Mouse (Mus musculus): Measurements from ENCODE around the gene Ccdc107. TPM values are rescaled to one million over a fixed set of nuclear protein-coding genes. Genes with fewer than 3 reads are reported as not detected.

Gene Ccdc107
- polyA plus RNA-seq, 1 experiment from 2014 or later: 109 TPM

DNA sequence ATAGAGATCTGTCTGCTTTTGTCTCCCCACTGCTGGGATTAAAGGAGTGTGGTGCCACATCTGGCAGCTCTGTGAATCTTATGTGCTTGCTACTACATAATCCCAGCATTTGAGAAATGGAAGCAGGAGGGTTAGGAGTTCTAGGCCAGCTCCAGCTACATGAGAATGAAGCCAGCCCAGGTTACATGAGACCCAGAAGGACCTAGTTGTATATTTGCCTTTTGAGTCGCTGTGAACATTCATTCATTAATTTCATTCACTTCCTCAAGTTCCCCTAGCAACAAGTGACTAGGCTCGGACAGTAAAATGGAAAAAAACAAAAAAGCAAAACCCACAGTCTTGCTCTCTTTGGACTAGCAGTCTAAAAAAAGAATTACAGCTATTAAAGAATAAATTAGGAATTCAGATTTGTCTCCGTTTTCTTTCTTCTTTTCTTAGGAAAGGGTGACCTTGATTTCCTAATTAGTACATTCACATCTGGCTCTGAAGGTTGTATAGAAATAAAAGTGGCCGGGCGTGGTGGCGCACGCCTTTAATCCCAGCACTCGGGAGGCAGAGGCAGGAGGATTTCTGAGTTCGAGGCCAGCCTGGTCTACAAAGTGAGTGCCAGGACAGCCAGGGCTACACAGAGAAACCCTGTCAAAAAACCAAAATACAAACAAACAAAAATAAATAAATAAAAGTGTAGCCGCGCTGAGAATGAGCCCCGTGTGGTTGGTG, 439 bp upstream of the Ccdc107 start:
- peaks cover 15% of the 10 kb centered on the region for H3K36me3 ChIP-seq (ENCODE audit: control insufficient read depth, insufficient read depth, low read length)
- ATAC-seq (replicated peaks; ENCODE audit: low FRiP score, low TSS enrichment, low read depth) (no peak), DNase-seq (ENCODE audit: low spot score) (no peak)
- H3K27ac ChIP-seq (ENCODE audit: low read depth): peak overlapping the region; percentile 87
- H3K9ac ChIP-seq (ENCODE audit: low read length): no peak overlapping the region
- peak overlapping the region; percentile 36 for H3K4me2 ChIP-seq (ENCODE audit: low read length)
- 40% methylated on average over 12 of the region's 12 CpGs for WGBS
- H3K9me3 ChIP-seq (ENCODE audit: control insufficient read depth, low read length): no peaks in the 10 kb centered on the region
- peak overlapping the region; percentile 65 for H3K4me3 ChIP-seq (ENCODE audit: low read depth, low read length)
- H3K4me1 ChIP-seq (replicated peaks; ENCODE audit: control insufficient read depth, insufficient read depth, low read length): peaks cover 12% of the 10 kb centered on the region
- H3K27me3 ChIP-seq (replicated peaks; ENCODE audit: control insufficient read depth, insufficient read depth, low read length): no peaks in the 10 kb centered on the region

DNA sequence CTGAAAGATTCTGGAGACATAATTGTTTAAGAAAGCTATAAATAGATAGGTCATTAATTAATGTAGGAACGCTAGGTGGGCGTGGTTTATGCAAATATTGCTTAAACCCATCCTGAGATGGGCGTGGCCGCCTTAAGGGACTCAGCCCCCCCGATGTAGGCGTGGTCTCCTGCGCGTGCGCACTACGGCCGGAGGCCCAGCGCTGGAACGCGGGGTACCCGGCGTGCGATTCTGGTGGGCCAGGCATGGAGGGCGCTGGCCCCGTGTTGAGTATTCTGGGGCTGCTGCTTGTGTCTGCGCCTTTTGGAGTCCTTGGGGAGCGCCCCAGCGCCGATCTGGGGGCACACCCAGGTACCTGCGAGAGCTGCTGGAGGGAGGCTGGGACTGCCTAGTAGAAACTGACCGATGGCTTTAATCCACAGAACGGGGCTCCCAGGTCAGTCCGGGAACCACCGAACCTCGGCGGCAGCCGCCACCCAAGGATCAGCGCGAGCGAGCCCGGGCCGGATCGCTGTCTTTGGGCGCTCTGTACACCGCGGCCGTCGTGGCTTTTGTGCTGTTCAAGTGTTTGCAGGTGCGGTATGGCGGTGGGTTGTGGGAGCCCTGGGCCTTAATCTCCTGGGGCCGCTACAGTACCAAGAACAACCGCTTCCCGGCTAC, 616 bp downstream of the Ccdc107 start:
- under 1% methylated on average over 47 of the region's 47 CpGs for WGBS
- peak; percentile 99 for DNase-seq (ENCODE audit: low spot score)

DNA sequence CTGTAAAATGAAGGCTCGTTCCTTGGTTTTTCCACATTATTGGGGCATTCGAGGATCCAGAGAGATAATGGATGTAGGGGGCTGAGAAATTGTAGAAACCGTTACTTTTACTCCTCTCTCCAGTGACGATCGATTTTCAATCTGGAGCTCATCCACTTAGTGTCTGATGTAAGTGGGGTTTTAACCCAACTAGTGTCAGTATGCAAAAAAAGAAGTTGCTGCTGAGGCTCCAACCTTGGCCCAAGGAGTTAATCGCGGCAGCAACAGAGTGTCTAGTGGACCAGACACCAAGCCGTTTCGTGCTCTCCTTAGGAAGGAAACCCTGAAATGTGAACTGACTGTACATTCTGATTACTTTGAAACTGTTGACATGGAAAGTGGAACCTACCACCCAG, 1.1 kb downstream of the Ccdc107 start:
- Histone ChIP-seq H3K4me3 (ENCODE audit: low read depth, low read length) (peak overlapping the region; percentile 65), H3K4me1 (replicated peaks; ENCODE audit: control insufficient read depth, insufficient read depth, low read length) (peaks cover 26% of the 10 kb centered on the region), H3K27me3 (replicated peaks; ENCODE audit: control insufficient read depth, insufficient read depth, low read length) (no peaks in the 10 kb centered on the region), H3K9me3 (ENCODE audit: control insufficient read depth, low read length) (no peaks in the 10 kb centered on the region), H3K27ac (ENCODE audit: low read depth) (peak overlapping the region; percentile 87), H3K4me2 (ENCODE audit: low read length) (peak overlapping the region; percentile 61), H3K36me3 (ENCODE audit: control insufficient read depth, insufficient read depth, low read length) (peaks cover 18% of the 10 kb centered on the region), H3K9ac (ENCODE audit: low read length) (peak overlapping the region; percentile 62)
- DNase-seq (ENCODE audit: low spot score) (peak; percentile 65), ATAC-seq (replicated peaks; ENCODE audit: low FRiP score, low TSS enrichment, low read depth) (no peak)
- WGBS: 2% methylated on average over 9 of the region's 9 CpGs

More for the DNA sequence above, 616 bp downstream of the Ccdc107 start:
- Histone ChIP-seq H3K27me3 (replicated peaks; ENCODE audit: control insufficient read depth, insufficient read depth, low read length) (no peaks in the 10 kb centered on the region), H3K9ac (ENCODE audit: low read length) (peak overlapping the region; percentile 62), H3K4me2 (ENCODE audit: low read length) (peak overlapping the region; percentile 61), H3K4me3 (ENCODE audit: low read depth, low read length) (peak overlapping the region; percentile 65), H3K4me1 (replicated peaks; ENCODE audit: control insufficient read depth, insufficient read depth, low read length) (peaks cover 21% of the 10 kb centered on the region), H3K36me3 (ENCODE audit: control insufficient read depth, insufficient read depth, low read length) (peaks cover 18% of the 10 kb centered on the region), H3K27ac (ENCODE audit: low read depth) (peak overlapping the region; percentile 87), H3K9me3 (ENCODE audit: control insufficient read depth, low read length) (no peaks in the 10 kb centered on the region)
- peak; percentile 87 for ATAC-seq (replicated peaks; ENCODE audit: low FRiP score, low TSS enrichment, low read depth)

DNA sequence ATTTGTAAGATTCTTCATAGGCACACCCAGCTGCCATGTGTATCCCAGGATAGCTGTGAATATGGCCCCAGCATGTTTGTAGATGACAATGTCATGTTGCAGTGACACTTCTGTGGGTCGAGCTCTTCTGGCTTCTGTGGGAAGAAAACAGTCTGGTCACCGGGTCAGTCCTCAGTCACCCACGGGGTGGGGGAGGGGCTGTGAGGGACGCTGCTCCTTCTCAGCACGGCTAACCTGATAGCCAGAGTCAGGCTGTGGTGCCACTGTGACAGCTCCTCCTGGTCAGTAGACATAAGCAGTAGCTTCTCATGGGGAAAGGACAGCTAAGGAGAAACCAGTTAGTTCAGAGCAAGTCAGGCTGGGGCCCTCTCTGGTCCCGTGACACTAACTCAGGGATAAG, 3.9 kb downstream of the Ccdc107 start:
- Histone ChIP-seq H3K36me3 (ENCODE audit: control insufficient read depth, insufficient read depth, low read length) (peaks cover 18% of the 10 kb centered on the region), H3K27me3 (replicated peaks; ENCODE audit: control insufficient read depth, insufficient read depth, low read length) (no peaks in the 10 kb centered on the region), H3K9ac (ENCODE audit: low read length) (no peak overlapping the region), H3K4me3 (ENCODE audit: low read depth, low read length) (no peak overlapping the region), H3K4me1 (replicated peaks; ENCODE audit: control insufficient read depth, insufficient read depth, low read length) (peaks cover 26% of the 10 kb centered on the region), H3K4me2 (ENCODE audit: low read length) (no peak overlapping the region), H3K27ac (ENCODE audit: low read depth) (no peak overlapping the region), H3K9me3 (ENCODE audit: control insufficient read depth, low read length) (no peaks in the 10 kb centered on the region)
- DNase-seq (ENCODE audit: low spot score) (no peak), ATAC-seq (replicated peaks; ENCODE audit: low FRiP score, low TSS enrichment, low read depth) (no peak)
- 72% methylated on average over 6 of the region's 6 CpGs for WGBS

DNA sequence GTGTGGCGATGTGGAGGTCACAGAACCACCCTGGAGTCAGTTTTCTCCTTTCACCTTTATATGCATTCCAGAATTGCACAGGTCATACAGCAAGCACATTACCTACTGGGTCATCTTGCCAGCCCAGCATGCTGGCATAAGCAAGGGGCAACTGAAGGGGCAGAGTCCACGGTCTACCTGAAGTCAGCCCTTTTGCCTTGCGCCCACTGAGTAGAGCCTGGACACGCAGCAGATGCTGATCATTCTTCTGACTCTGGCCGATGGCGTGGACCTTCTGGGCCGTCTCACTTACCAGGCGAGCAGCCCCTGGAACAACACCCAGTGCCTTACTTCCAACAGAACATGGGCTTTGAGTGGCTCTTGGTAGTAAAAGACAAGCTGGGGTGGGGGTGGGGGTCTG, 4.7 kb downstream of the Ccdc107 start:
- peak overlapping the region; percentile 72; the same call in 1 of the 2 replicates for H3K4me2 ChIP-seq (ENCODE audit: low read length)
- H3K36me3 ChIP-seq (ENCODE audit: control insufficient read depth, insufficient read depth, low read length): peaks cover 18% of the 10 kb centered on the region
- no peak overlapping the region for H3K4me3 ChIP-seq (ENCODE audit: low read depth, low read length)
- H3K9me3 ChIP-seq (ENCODE audit: control insufficient read depth, low read length): no peaks in the 10 kb centered on the region
- DNase-seq (ENCODE audit: low spot score) (no peak), ATAC-seq (replicated peaks; ENCODE audit: low FRiP score, low TSS enrichment, low read depth) (no peak)
- H3K9ac ChIP-seq (ENCODE audit: low read length): no peak overlapping the region
- peaks cover 26% of the 10 kb centered on the region for H3K4me1 ChIP-seq (replicated peaks; ENCODE audit: control insufficient read depth, insufficient read depth, low read length)
- 95% methylated on average over 8 of the region's 8 CpGs for WGBS
- H3K27ac ChIP-seq (ENCODE audit: low read depth): no peak overlapping the region
- no peaks in the 10 kb centered on the region for H3K27me3 ChIP-seq (replicated peaks; ENCODE audit: control insufficient read depth, insufficient read depth, low read length)

DNA sequence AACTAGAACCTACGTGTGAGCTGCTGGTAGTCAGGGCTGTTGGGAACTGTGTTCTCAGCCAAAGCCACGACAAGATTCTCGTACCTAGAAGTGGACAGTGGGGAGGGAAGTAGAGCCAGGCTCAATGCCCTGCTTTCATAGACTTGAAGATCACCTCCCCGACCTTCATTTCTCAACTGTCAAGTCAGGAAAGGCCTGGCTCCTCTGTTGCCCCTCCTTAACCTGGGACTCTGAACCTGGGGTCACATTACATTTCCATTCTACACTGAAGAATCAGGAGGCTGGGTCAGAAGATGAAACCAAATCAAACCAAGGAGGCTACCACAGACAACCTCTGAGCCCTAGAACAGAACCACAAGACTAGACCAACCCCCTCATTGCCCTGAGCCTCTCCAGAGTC, 5.2 kb downstream of the Ccdc107 start:
- H3K4me3 ChIP-seq (ENCODE audit: low read depth, low read length): peak overlapping the region; percentile 71
- ATAC-seq (replicated peaks; ENCODE audit: low FRiP score, low TSS enrichment, low read depth): no peak
- H3K4me2 ChIP-seq (ENCODE audit: low read length): peak overlapping the region; percentile 72
- H3K27ac ChIP-seq (ENCODE audit: low read depth): no peak overlapping the region
- no peak for DNase-seq (ENCODE audit: low spot score)
- no peaks in the 10 kb centered on the region for H3K9me3 ChIP-seq (ENCODE audit: control insufficient read depth, low read length)
- peaks cover 18% of the 10 kb centered on the region for H3K36me3 ChIP-seq (ENCODE audit: control insufficient read depth, insufficient read depth, low read length)
- H3K4me1 ChIP-seq (replicated peaks; ENCODE audit: control insufficient read depth, insufficient read depth, low read length): peaks cover 26% of the 10 kb centered on the region
- no peaks in the 10 kb centered on the region for H3K27me3 ChIP-seq (replicated peaks; ENCODE audit: control insufficient read depth, insufficient read depth, low read length)
- 54% methylated on average over 4 of the region's 4 CpGs for WGBS
- H3K9ac ChIP-seq (ENCODE audit: low read length): peak overlapping the region; percentile 77

DNA sequence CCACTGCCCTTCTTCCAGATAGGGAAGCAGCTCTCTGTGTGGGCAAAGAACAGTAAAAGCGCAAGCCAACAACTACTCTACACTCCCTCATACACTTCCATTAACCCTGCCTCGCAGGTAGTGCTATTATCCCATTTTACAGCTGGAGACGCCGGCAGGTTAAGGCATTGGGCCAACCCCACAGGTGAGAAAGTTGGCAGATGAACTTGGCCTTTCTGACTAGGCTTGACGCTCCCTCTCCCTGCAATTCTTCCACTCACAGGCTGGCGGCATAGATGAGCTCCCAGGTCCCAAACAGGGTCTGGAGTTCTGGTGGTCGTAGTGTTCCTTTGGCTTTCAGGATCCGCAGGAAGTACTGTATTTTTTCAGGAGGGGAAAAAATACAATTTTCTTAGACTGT, 6.3 kb downstream of the Ccdc107 start:
- Histone ChIP-seq H3K36me3 (ENCODE audit: control insufficient read depth, insufficient read depth, low read length) (peaks cover 18% of the 10 kb centered on the region), H3K4me1 (replicated peaks; ENCODE audit: control insufficient read depth, insufficient read depth, low read length) (peaks cover 26% of the 10 kb centered on the region), H3K9me3 (ENCODE audit: control insufficient read depth, low read length) (no peaks in the 10 kb centered on the region), H3K27me3 (replicated peaks; ENCODE audit: control insufficient read depth, insufficient read depth, low read length) (no peaks in the 10 kb centered on the region), H3K9ac (ENCODE audit: low read length) (peak overlapping the region; percentile 77), H3K4me3 (ENCODE audit: low read depth, low read length) (peak overlapping the region; percentile 71), H3K27ac (ENCODE audit: low read depth) (peak overlapping the region; percentile 57; the same call in 1 of the 2 replicates), H3K4me2 (ENCODE audit: low read length) (peak overlapping the region; percentile 72)
- DNase-seq (ENCODE audit: low spot score): peak; percentile 69
- WGBS: 15% methylated on average over 8 of the region's 8 CpGs
- peak; percentile 44; the same call in 1 of the 2 replicates for ATAC-seq (replicated peaks; ENCODE audit: low FRiP score, low TSS enrichment, low read depth)

DNA sequence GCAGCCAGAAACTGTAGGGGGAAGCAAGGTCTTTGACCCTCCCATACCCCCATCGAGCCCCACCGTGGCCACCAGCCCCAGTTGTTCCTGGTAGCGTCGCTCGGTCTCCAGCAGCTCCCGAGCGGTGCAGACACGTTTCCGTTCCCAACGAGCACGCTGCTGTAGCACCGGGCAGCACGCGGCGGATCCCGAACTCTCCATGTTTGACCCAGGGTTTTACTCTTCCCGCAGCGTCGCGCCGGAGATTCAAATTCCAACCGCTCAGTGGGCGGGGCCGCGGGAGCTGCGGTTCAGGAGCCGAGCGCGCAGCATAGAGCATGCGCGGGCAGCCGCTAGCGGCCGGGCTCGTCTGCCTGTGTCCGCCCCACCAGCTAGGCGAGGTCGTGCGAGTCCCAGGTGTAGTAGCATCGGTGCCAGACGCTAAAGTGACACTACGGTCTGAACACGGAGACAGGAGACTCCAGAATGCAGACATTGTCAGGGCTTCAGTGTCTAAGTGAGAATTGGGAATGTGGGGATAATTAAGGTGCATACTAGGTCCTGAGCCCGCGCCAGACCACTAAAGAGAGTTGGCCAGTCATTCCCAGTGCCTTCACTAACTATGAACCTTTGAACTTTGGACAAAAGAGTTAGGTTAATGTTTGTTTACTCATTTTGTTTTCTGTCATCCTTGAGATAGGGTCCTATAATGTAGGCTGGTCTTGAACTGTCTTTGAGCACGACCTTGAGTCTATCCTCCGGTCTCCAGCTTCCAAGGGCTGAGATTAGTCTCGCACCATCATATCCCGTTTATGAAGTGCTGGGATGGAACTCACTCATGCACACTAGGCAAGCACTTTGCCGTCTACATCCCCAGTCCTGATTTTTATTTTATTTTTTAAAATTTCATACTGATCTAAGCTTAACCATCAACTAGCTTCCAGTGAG, 7.0 kb downstream of the Ccdc107 start, which contains the start of gene Arhgef39:
Arhgef39 (minus strand) TSS at position 289 of the 927 bp plus-strand sequence.
- H3K4me1 ChIP-seq (replicated peaks; ENCODE audit: control insufficient read depth, insufficient read depth, low read length): peaks cover 20% of the 10 kb centered on the region
- peaks cover 18% of the 10 kb centered on the region for H3K36me3 ChIP-seq (ENCODE audit: control insufficient read depth, insufficient read depth, low read length)
- H3K27me3 ChIP-seq (replicated peaks; ENCODE audit: control insufficient read depth, insufficient read depth, low read length): no peaks in the 10 kb centered on the region
- H3K4me3 ChIP-seq (ENCODE audit: low read depth, low read length): peak within 1 kb of the TSS; percentile 71
- peak within 1 kb of the TSS; percentile 72 for H3K4me2 ChIP-seq (ENCODE audit: low read length)
- DNase-seq (ENCODE audit: low spot score): peak; percentile 87
- H3K9ac ChIP-seq (ENCODE audit: low read length): peak within 1 kb of the TSS; percentile 77
- WGBS: 8% methylated on average over 50 of the region's 50 CpGs
- H3K27ac ChIP-seq (ENCODE audit: low read depth): peak within 1 kb of the TSS; percentile 57
- H3K9me3 ChIP-seq (ENCODE audit: control insufficient read depth, low read length): no peaks in the 10 kb centered on the region
- ATAC-seq (replicated peaks; ENCODE audit: low FRiP score, low TSS enrichment, low read depth): peak; percentile 87

All from intestine, embryonic 14.5 days (tissue).